Mouse (Mus musculus) lung, embryonic 14.5 days (tissue): ENCODE measurements around the gene Trim12c. TPM values are rescaled to one million over a fixed set of nuclear protein-coding genes. Genes with fewer than 3 reads are reported as not detected.
A peak's percentile ranks its signal among the peaks of the same experiment; 100 is the strongest.
"Not testable (repeated sequence)": the region's sequence is repeated elsewhere in the genome, so short reads cannot be mapped to it uniquely, and the experiment has no call there.

Experiments used
- ATAC-seq: fragments of 200-750 bp; cut with Nextera tagmentation; 2 replicates; pipeline ENCODE4 v1.8.0; 2017; ENCODE audit warnings: mild to moderate bottlenecking, moderate TSS enrichment, moderate library complexity; ENCODE audit not compliant: insufficient read depth
- DNase-seq: peaks from one replicate; pipeline ENCODE4 v3.0.0-alpha.2; 2015
- H3K27ac ChIP-seq: fragments of 300-500 bp; sonication (generic); 2 replicates; pipeline ENCODE4 v1.5.1; 2014; ENCODE audit warnings: low read depth, mild to moderate bottlenecking, moderate library complexity
- H3K27me3 ChIP-seq: fragments of 300-500 bp; sonication (generic); 2 replicates; pipeline ENCODE4 v1.6.1; 2014; ENCODE audit warnings: low read length, control low read depth; ENCODE audit not compliant: insufficient read depth
- H3K36me3 ChIP-seq: fragments of 300-500 bp; sonication (generic); 2 replicates; pipeline ENCODE4 v1.6.1; 2014; ENCODE audit warnings: control low read depth; ENCODE audit not compliant: insufficient read depth
- H3K4me1 ChIP-seq: fragments of 300-500 bp; sonication (generic); 2 replicates; pipeline ENCODE4 v1.6.1; 2014; ENCODE audit warnings: antibody characterized with exemption, control low read depth; ENCODE audit not compliant: insufficient read depth
- H3K4me2 ChIP-seq: fragments of 300-500 bp; sonication (generic); 2 replicates; pipeline ENCODE4 v1.6.1; 2014; ENCODE audit warnings: mild to moderate bottlenecking
- H3K4me3 ChIP-seq: fragments of 300-500 bp; sonication (generic); 2 replicates; pipeline ENCODE4 v1.5.1; 2014; ENCODE audit warnings: low read depth, low read length
- H3K9ac ChIP-seq: fragments of 300-500 bp; sonication (generic); 2 replicates; pipeline ENCODE4 v1.6.1; 2014
- H3K9me3 ChIP-seq: fragments of 300-500 bp; sonication (generic); 2 replicates; pipeline ENCODE4 v1.6.1; 2016; ENCODE audit warnings: low read depth, low read length, control low read depth
- CTCF ChIP-seq: IDR thresholded peaks from 2 replicates; pipeline ENCODE4 v1.5.1; 2016; ENCODE audit warnings: antibody characterized with exemption, low read depth
- WGBS: fragments of 180-500 bp; shearing (Covaris S2); extraction: QIAGEN DNeasy Blood & Tissue Kit; methylation state at CpG from one replicate; pipeline ENCODE4 v1.1.7; 2014; 5-methylcytosine and 5-hydroxymethylcytosine counted together
- polyA plus RNA-seq: library from polyadenylated mRNA; unstranded; fragments of >200 nt; fragmentation: Nextera tagmentation; extraction: Ambion mirVana; gene quantifications from 2 replicates; pipeline ENCODE4 v1.2.1, GENCODE M21; 2014

The Trim12c gene
- 1.0 and 1.4 TPM in 2 replicates for polyA plus RNA-seq

GRCm38 (mm10) chr7:104352717-104353599, at the start of gene Trim12c:
Gene Trim12c (minus strand): TSS chr7:104353362.
- TF ChIP-seq CTCF: no peak
- DNase-seq (peak; percentile 86), ATAC-seq (peak; percentile 100)
- H3K4me2 ChIP-seq: peak within 1 kb of the TSS; percentile 56
- H3K9me3 ChIP-seq: no peaks in the 10 kb centered on the region
- 3% methylated on average over 14 of the region's 14 CpGs for WGBS
- no peaks in the 10 kb centered on the region for H3K36me3 ChIP-seq
- peak within 1 kb of the TSS; percentile 1; the same call in 1 of the 2 replicates for H3K9ac ChIP-seq
- H3K4me1 ChIP-seq: no peaks in the 10 kb centered on the region
- peak within 1 kb of the TSS; percentile 42 for H3K4me3 ChIP-seq
- H3K27me3 ChIP-seq: no peaks in the 10 kb centered on the region
- 0 out of 2 replicates have a peak within 1 kb of the TSS, but pooled peaks have one; percentile 2 for H3K27ac ChIP-seq

DNA sequence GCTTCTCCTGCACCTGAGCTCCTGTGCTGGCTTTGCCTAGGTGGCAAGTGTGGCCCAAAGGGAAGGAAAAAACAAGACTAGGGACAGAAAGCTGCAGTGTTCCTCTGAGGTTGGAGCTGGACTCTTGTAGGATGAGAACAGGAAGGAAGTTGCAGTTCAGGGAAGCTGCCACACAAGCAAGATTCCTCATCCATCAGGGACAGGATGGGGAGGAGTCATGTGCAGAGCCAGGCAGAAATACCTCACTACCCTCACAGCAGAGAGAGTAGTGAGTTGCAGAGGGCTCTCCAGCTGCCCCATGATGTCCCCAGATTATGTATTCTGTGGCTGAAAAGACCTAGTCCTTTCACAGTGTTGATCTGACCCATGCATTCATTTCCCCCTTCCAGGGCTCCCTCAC, 48.0 kb upstream of the Trim12c start:
- H3K4me1 ChIP-seq: no peaks in the 10 kb centered on the region
- H3K27ac ChIP-seq: no peak overlapping the region
- ATAC-seq (no peak), DNase-seq (peak; percentile 9)
- no peak overlapping the region for H3K9ac ChIP-seq
- no peaks in the 10 kb centered on the region for H3K9me3 ChIP-seq
- no peaks in the 10 kb centered on the region for H3K27me3 ChIP-seq
- H3K4me2 ChIP-seq: no peak overlapping the region
- no peak for TF ChIP-seq CTCF
- no peak overlapping the region for H3K4me3 ChIP-seq
- no peaks in the 10 kb centered on the region for H3K36me3 ChIP-seq

DNA sequence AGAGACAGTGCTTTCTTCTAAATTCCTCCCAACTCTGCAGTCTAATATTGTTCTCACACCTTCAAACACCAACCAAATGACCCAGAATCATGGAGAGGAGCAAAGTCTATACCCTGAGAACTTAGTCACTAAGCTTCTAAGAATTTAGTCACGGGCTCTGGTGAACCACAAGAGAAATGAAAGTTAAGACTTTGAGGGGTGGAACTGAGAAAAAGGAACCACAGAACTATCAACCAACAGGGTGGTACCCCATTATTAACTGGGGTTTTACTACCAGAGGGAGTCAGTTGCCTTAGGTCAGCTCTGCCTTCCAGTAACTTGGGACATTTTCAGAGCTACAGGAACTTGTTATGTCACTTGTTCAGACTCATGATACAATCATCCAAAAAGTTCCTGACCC, 47.5 kb upstream of the Trim12c start, which contains the start of gene Trim30c:
Gene Trim30c, minus strand, starts transcription at position 140 of the 400 bp plus-strand sequence.
- H3K4me3 ChIP-seq: no peak within 1 kb of the TSS
- H3K9ac ChIP-seq: no peak within 1 kb of the TSS
- WGBS: 80% methylated on average over 1 of the region's 1 CpGs
- no peak within 1 kb of the TSS for H3K4me2 ChIP-seq
- no peak for TF ChIP-seq CTCF
- H3K27ac ChIP-seq: no peak within 1 kb of the TSS
- ATAC-seq (no peak), DNase-seq (no peak)
- H3K4me1 ChIP-seq: no peaks in the 10 kb centered on the region
- H3K27me3 ChIP-seq: no peaks in the 10 kb centered on the region
- H3K36me3 ChIP-seq: no peaks in the 10 kb centered on the region
- no peaks in the 10 kb centered on the region for H3K9me3 ChIP-seq

DNA sequence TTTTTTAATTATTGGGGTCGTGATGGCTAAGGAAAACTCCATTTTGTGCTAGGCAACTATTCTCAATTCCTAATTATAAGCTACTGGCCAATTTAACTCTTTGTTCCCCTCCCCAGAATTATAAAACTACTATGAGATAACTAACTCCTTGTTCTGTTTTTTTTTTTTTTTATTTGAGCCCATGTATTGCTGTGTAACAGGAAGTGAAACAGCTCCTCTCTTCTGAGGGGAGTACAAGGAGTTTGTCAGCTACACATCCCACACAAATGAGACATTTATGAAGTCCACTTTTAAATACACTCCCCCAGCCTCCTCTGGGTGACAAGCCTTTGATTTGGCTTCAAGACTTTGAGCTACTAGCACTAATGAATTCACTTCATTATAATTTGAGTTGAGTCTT, 45.3 kb upstream of the Trim12c start:
- no peak overlapping the region for H3K9ac ChIP-seq
- no peak overlapping the region for H3K4me3 ChIP-seq
- ATAC-seq (no peak), DNase-seq (no peak)
- H3K9me3 ChIP-seq: no peaks in the 10 kb centered on the region
- TF ChIP-seq CTCF: no peak
- no peaks in the 10 kb centered on the region for H3K4me1 ChIP-seq
- 85% methylated on average over 1 of the region's 1 CpGs for WGBS
- no peak overlapping the region for H3K27ac ChIP-seq
- no peaks in the 10 kb centered on the region for H3K36me3 ChIP-seq
- H3K27me3 ChIP-seq: no peaks in the 10 kb centered on the region
- no peak overlapping the region for H3K4me2 ChIP-seq

DNA sequence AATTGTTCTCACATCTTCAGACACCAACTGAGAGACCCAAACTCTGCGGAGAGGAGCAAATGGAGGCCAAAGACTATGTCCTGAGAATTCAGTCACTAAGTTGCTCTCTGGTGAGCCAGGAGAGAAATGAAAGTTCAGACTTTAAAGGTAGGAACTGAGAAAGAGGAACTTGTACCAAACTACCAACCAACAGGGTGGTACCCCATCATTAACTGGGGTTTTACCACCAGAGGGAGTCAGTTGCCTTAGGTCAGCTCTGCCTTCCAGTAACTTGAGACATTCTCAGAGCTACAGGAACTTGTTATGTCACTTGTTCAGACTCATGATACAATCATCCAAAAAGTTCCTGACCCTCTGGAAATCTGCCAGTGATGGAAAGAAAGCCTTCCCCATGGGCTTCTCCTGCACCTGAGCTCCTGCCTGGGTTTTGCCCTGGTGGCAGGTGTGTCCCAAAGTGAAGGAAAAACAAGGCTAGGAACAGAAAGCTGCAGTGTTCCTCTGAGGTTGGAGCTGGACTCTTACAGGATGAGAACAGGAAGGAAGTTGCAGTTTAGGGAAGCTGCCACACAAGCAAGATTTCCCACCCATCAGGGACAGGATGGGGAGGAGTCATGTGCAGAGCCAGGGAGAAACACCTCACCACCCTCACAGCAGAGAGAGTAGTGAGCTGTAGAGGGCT, 16.7 kb upstream of the Trim12c start, which contains the start of gene Trim30b:
Gene Trim30b, minus strand, starts transcription at position 149 of the 679 bp plus-strand sequence.
- no peaks in the 10 kb centered on the region for H3K9me3 ChIP-seq
- H3K4me2 ChIP-seq: no peak within 1 kb of the TSS
- H3K27ac ChIP-seq: no peak within 1 kb of the TSS
- ATAC-seq (no peak), DNase-seq (peak; percentile 32)
- no peak within 1 kb of the TSS for H3K4me3 ChIP-seq
- H3K9ac ChIP-seq: no peak within 1 kb of the TSS
- H3K4me1 ChIP-seq: no peaks in the 10 kb centered on the region
- H3K27me3 ChIP-seq: no peaks in the 10 kb centered on the region
- WGBS: 61% methylated on average over 1 of the region's 1 CpGs
- no peaks in the 10 kb centered on the region for H3K36me3 ChIP-seq
- peak; percentile 13; the same call in 1 of the 2 replicates for TF ChIP-seq CTCF

- ATAC-seq: no peak
- Histone ChIP-seq H3K36me3 (no peaks in the 10 kb centered on the region), H3K27ac (no peak overlapping the region), H3K4me2 (no peak overlapping the region), H3K9ac (no peak overlapping the region), H3K9me3 (no peaks in the 10 kb centered on the region), H3K4me3 (no peak overlapping the region), H3K27me3 (no peaks in the 10 kb centered on the region), H3K4me1 (no peaks in the 10 kb centered on the region)
- no peak for DNase-seq
- TF ChIP-seq CTCF: no peak
Measured at GRCm38 (mm10) chr7:104366339-104366738, 13.2 kb upstream of the Trim12c start.

DNA sequence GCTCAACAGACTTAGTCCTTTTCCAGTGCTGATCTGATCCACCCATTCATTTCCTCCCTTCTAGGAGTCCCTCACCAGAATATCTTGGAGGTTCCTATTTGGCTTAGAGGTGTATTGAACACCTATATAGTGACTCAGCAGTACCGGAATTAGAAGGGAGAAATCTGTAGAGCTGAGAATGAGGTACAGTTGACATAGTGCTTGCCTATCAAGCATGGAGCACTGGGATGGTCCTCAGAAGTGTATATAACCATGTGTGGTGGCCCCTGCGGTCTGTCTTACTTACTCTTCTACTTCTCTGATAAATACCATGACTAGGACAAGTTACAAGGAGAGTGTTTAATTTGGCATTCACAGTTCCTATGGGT, 422 bp upstream of the Trim12c start:
- 50% methylated on average over 2 of the region's 2 CpGs for WGBS

DNA sequence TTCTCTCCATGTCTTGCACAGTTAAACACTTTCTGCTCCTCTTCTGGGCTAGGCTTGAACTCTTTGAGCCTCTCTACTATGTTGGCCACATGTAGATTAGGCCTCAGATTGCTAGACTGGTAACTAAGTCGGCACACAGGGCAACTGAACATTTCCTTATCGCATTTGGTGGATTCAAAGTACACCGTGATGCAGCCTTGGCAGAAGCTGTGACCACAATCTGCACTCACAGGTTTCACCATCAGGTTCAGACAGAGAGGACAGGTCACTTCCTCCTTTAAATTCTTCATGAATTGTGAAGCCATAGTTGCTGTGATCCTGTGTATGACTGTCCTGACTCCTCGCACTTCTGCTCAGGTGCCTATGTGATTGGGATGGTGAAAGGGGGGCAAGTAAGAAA, 5.1 kb downstream of the Trim12c start:
- H3K4me2 ChIP-seq, H3K4me1 ChIP-seq, ATAC-seq, H3K4me3 ChIP-seq, H3K36me3 ChIP-seq, DNase-seq, H3K27me3 ChIP-seq, H3K27ac ChIP-seq, H3K9ac ChIP-seq, H3K9me3 ChIP-seq: not testable (repeated sequence)
- 80% methylated on average over 4 of the region's 4 CpGs for WGBS

More for the DNA sequence above, 422 bp upstream of the Trim12c start:
- no peaks in the 10 kb centered on the region for H3K4me1 ChIP-seq
- H3K4me2 ChIP-seq: peak overlapping the region; percentile 56
- no peaks in the 10 kb centered on the region for H3K9me3 ChIP-seq
- TF ChIP-seq CTCF: no peak
- no peak; the same call in 1 of the 2 replicates for ATAC-seq
- H3K4me3 ChIP-seq: peak overlapping the region; percentile 42
- no peaks in the 10 kb centered on the region for H3K36me3 ChIP-seq
- DNase-seq: no peak
- no peak overlapping the region for H3K27ac ChIP-seq
- no peak overlapping the region for H3K9ac ChIP-seq
- no peaks in the 10 kb centered on the region for H3K27me3 ChIP-seq

DNA sequence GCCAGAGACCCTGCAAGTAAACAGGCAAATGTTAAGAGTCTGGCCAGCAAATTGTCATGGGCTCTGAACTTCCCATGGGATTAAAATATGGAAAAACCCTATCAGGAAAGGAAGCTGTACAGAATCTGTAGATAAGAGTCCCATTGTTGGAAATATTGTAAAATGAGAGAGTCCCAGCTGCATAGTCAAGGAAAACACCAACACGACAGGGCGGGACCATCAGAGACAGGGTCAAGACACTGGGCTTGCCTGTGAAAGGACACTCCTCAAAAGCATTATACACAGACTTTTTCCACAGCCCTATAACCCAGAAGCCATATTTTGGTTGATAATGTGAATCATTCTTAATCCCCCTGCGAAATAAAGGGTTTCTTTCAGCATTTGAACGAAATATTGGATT, 12.4 kb downstream of the Trim12c start:
- H3K27me3 ChIP-seq, DNase-seq, H3K9me3 ChIP-seq, H3K9ac ChIP-seq, H3K4me1 ChIP-seq, H3K27ac ChIP-seq, H3K36me3 ChIP-seq, H3K4me2 ChIP-seq, ATAC-seq, H3K4me3 ChIP-seq: not testable (repeated sequence)
- 90% methylated on average over 2 of the region's 4 CpGs for WGBS

DNA sequence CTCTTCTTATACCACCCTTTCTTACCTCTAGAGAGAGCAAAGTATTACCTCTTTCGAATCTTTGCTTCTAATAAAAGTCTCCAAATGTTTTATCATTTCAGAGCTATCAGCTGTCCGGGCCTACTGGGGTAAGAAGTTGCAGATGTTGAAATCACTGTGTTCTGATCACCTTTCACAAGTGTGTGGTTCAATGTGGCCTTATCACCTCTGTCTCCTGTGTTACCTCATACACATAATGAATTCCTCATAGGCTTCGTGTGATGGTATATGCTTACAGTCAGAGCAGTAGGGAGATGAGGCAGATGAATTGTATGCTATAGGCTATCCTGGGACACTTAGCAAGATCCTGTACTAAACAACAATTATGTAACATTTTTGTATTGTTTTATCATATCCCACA, 17.6 kb downstream of the Trim12c start:
- not testable (repeated sequence) for ATAC-seq, H3K36me3 ChIP-seq, H3K9ac ChIP-seq, H3K27me3 ChIP-seq, DNase-seq, H3K27ac ChIP-seq, H3K4me2 ChIP-seq, H3K4me3 ChIP-seq, H3K4me1 ChIP-seq, H3K9me3 ChIP-seq
- WGBS: 61% methylated on average over 3 of the region's 3 CpGs
